Mouse (Mus musculus) intestine, embryonic 16.5 days (tissue): ENCODE measurements around the gene Micu1. TPM values are rescaled to one million over a fixed set of nuclear protein-coding genes. Genes with fewer than 3 reads are reported as not detected.

Source experiments
- polyA plus RNA-seq: library from polyadenylated mRNA; unstranded; fragments of >200 nt; fragmentation: Nextera tagmentation; extraction: Ambion mirVana; gene quantifications from 2 replicates; pipeline ENCODE4 v1.2.1, GENCODE M21; 2015

Micu1 gene
- polyA plus RNA-seq, 1 experiment from 2014 or later = 82.1 TPM

Other genes with a start within 250 kb of the Micu1 start
- not detected in 2 replicates for gene Gm10322, start 86.4 kb upstream of the Micu1 start, polyA plus RNA-seq
- gene Mcu, start 85.8 kb upstream of the Micu1 start, polyA plus RNA-seq = 75.3 and 77.5 TPM in 2 replicates
- 26.6 and 27.6 TPM in 2 replicates for gene Dnajb12, start 177.1 kb downstream of the Micu1 start, polyA plus RNA-seq
- gene Ddit4, start 249.4 kb downstream of the Micu1 start, polyA plus RNA-seq = 28.6 and 33.1 TPM in 2 replicates